Mouse (Mus musculus) G1E (cell line): ENCODE results near the gene Poldip3.

Experiments used
- CTCF ChIP-seq: IDR thresholded peaks from 2 replicates; pipeline ENCODE4 v1.5.1; 2012; ENCODE audit warnings: low read depth, low read length, inconsistent platforms, mixed read lengths
- GATA1 ChIP-seq: IDR thresholded peaks from 2 replicates; pipeline ENCODE4 v1.6.1; 2012; ENCODE audit warnings: borderline replicate concordance, low read length, inconsistent platforms, mixed read lengths
- GATA2 ChIP-seq: IDR thresholded peaks from 2 replicates; pipeline ENCODE4 v1.6.1; 2012; ENCODE audit warnings: low read depth, low read length, inconsistent platforms, borderline replicate concordance
- POLR2AphosphoS5 ChIP-seq: IDR thresholded peaks from 2 replicates; pipeline ENCODE4 v1.6.1; 2012; ENCODE audit warnings: low read depth, low read length, inconsistent platforms; ENCODE audit not compliant: insufficient replicate concordance
- TAL1 ChIP-seq: conservative IDR thresholded peaks from 2 replicates; pipeline ENCODE4 v1.6.1; 2012; ENCODE audit warnings: low read depth, low read length, inconsistent platforms, mixed read lengths

DNA sequence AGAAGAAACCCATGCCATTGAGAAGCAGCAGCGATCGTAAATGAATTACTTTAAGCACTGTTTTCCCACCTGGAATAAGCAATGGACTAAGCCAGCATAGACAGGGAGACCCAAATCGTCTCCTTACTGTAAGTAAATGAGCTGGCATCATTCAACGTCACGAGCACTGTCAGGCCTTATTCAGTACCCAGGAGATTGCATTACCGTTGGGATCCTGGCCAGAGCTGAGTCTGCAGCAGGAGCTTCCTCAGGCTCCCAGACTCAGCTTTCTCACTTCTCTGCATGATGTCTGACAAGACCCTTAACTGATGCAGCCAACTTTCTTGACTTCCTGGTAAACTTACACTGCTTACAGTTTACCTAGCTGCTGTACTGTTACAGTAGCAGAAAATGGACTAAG is 14.5 kb downstream of the Poldip3 start:
- TF ChIP-seq CTCF, result no peak
- no peak for TF ChIP-seq GATA2
- no peak for TF ChIP-seq GATA1
- TF ChIP-seq TAL1, result no peak
- no peak for TF ChIP-seq POLR2AphosphoS5
